Mouse (Mus musculus) neural tube, embryonic 11.5 days (tissue): ENCODE data around the gene Fam198b. TPM values are rescaled to one million over a fixed set of nuclear protein-coding genes. Genes with fewer than 3 reads are reported as not detected.

ENCODE experiments used
- ATAC-seq: fragments of 200-750 bp; cut with Nextera tagmentation; 2 replicates; pipeline ENCODE4 v1.8.0; 2017; ENCODE audit warnings: moderate number of reproducible peaks, mild to moderate bottlenecking, moderate TSS enrichment, moderate library complexity; ENCODE audit not compliant: insufficient read depth, low FRiP score, low TSS enrichment
- DNase-seq: peaks from one replicate; pipeline ENCODE4 v3.0.0-alpha.2; 2015; ENCODE audit warnings: low spot score
- H3K27ac ChIP-seq: fragments of 300-500 bp; sonication (generic); 2 replicates; pipeline ENCODE4 v1.5.1; 2014; ENCODE audit warnings: low read depth, mild to moderate bottlenecking, low read length
- H3K27me3 ChIP-seq: fragments of 300-500 bp; sonication (generic); 2 replicates; pipeline ENCODE4 v1.6.1; 2014; ENCODE audit warnings: mild to moderate bottlenecking, low read length, mixed read lengths; ENCODE audit not compliant: control insufficient read depth, insufficient read depth
- H3K36me3 ChIP-seq: fragments of 300-500 bp; sonication (generic); 2 replicates; pipeline ENCODE4 v1.6.1; 2014; ENCODE audit warnings: mild to moderate bottlenecking, low read length, moderate library complexity, mixed read lengths; ENCODE audit not compliant: control insufficient read depth, insufficient read depth
- H3K4me1 ChIP-seq: fragments of 300-500 bp; sonication (generic); 2 replicates; pipeline ENCODE4 v1.6.1; 2014; ENCODE audit warnings: low read length, mixed read lengths; ENCODE audit not compliant: control insufficient read depth, insufficient read depth
- H3K4me2 ChIP-seq: fragments of 300-500 bp; sonication (generic); 2 replicates; pipeline ENCODE4 v1.6.1; 2014; ENCODE audit warnings: low read depth, mild to moderate bottlenecking, moderate library complexity
- H3K4me3 ChIP-seq: fragments of 300-500 bp; sonication (generic); 2 replicates; pipeline ENCODE4 v1.5.1; 2014; ENCODE audit warnings: low read depth, low read length
- H3K9ac ChIP-seq: fragments of 300-500 bp; sonication (generic); 2 replicates; pipeline ENCODE4 v1.6.1; 2014; ENCODE audit warnings: mild to moderate bottlenecking, low read length
- H3K9me3 ChIP-seq: fragments of 300-500 bp; sonication (generic); 2 replicates; pipeline ENCODE4 v1.6.1; 2016; ENCODE audit warnings: low read length; ENCODE audit not compliant: control insufficient read depth
- WGBS: fragments of 180-500 bp; shearing (Covaris S2); extraction: QIAGEN DNeasy Blood & Tissue Kit; methylation state at CpG from one replicate; pipeline ENCODE4 v1.1.7; 2014; 5-methylcytosine and 5-hydroxymethylcytosine counted together
- polyA plus RNA-seq: library from polyadenylated mRNA; unstranded; fragments of >200 nt; fragmentation: Nextera tagmentation; extraction: Ambion mirVana; gene quantifications from 2 replicates; pipeline ENCODE4 v1.2.1, GENCODE M21; 2014

Fam198b gene
- polyA plus RNA-seq, 1 experiment from 2014 or later: 5.5 TPM

GRCm38 (mm10) chr3:79989911-79990310 is 105.6 kb downstream of the Fam198b start:
- Histone ChIP-seq H3K9me3 (no peaks in the 10 kb centered on the region), H3K27ac (no peak overlapping the region), H3K27me3 (no peaks in the 10 kb centered on the region), H3K36me3 (no peaks in the 10 kb centered on the region), H3K4me1 (no peaks in the 10 kb centered on the region), H3K4me3 (no peak overlapping the region), H3K9ac (no peak overlapping the region), H3K4me2 (no peak overlapping the region)
- no peak for ATAC-seq
- WGBS: 45% methylated on average over 2 of the region's 2 CpGs
- DNase-seq: no peak

- Histone ChIP-seq H3K9me3 (no peaks in the 10 kb centered on the region), H3K9ac (no peak overlapping the region), H3K4me1 (no peaks in the 10 kb centered on the region), H3K27me3 (no peaks in the 10 kb centered on the region), H3K36me3 (no peaks in the 10 kb centered on the region), H3K4me2 (no peak overlapping the region), H3K4me3 (no peak overlapping the region), H3K27ac (no peak overlapping the region)
- DNase-seq (no peak), ATAC-seq (no peak)
Observed at GRCm38 (mm10) chr3:79990480-79990879, 106.1 kb downstream of the Fam198b start.

GRCm38 (mm10) chr3:79994029-79994539 is 109.8 kb downstream of the Fam198b start:
- Histone ChIP-seq H3K36me3 (no peaks in the 10 kb centered on the region), H3K27me3 (no peaks in the 10 kb centered on the region), H3K9me3 (no peaks in the 10 kb centered on the region), H3K4me2 (no peak overlapping the region), H3K27ac (no peak overlapping the region), H3K4me3 (no peak overlapping the region), H3K9ac (no peak overlapping the region), H3K4me1 (no peaks in the 10 kb centered on the region)
- ATAC-seq (no peak), DNase-seq (no peak)
- WGBS: 70% methylated on average over 5 of the region's 5 CpGs

DNA sequence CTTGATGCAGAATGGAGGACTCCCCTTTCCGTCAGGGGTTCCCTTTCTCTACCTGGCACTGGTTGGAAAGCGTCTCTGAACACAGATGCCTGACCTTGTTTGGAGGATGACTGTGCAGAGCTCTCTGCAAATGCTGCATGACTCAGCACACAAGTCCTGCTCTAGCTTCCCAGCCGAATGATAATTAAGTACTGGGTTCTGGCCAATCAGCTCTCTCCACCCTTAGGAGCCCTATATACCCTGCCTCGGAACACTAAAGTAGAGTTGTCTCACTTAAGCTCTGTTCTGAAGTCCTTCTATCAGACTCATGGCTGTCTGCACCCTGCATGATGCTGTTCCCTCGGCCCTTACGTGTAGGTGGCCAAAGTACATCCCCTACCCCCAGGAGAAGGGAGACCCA is 111.4 kb downstream of the Fam198b start:
- ATAC-seq (no peak), DNase-seq (no peak)
- Histone ChIP-seq H3K36me3 (no peaks in the 10 kb centered on the region), H3K27me3 (no peaks in the 10 kb centered on the region), H3K9ac (no peak overlapping the region), H3K27ac (no peak overlapping the region), H3K9me3 (no peaks in the 10 kb centered on the region), H3K4me2 (no peak overlapping the region), H3K4me1 (no peaks in the 10 kb centered on the region), H3K4me3 (no peak overlapping the region)
- WGBS: 82% methylated on average over 6 of the region's 6 CpGs

Other genes starting within 250 kb of the Fam198b start
- gene Rxfp1, start 146.7 kb upstream of the Fam198b start, polyA plus RNA-seq: 0.04 TPM in 1 of 2 replicates, not detected in the other
- gene Tmem144, start 31.8 kb upstream of the Fam198b start, polyA plus RNA-seq: 2.9 TPM in 2 replicates